Mouse (Mus musculus): ENCODE measurements around the gene Rbm20. TPM values are rescaled to one million over a fixed set of nuclear protein-coding genes. Genes with fewer than 3 reads are reported as not detected.

Gene Rbm20
- polyA plus RNA-seq, 1 experiment from 2014 or later: 0.62 TPM

DNA sequence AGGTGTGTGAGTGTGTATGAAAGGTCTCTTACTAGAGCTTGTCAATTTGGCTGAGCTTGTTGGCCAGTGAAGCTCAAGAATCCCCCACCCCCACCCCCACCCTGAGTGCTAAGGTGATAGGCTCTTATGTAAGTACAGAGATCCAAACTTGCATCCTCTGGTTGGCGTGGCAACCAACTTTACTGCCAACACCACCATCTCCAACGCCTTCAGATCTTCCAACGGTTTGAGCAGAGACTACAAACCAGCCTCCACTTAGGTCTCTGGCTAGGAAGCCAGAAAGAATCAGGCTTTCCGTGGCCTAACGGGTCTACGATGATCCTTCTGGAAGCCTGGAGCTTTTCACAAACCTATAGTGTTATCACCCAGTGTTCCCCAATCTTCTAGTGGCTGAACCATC lies 191.0 kb downstream of the Rbm20 start:
- no peak overlapping the region for H3K4me2 ChIP-seq (ENCODE audit: low read length)
- H3K4me3 ChIP-seq (ENCODE audit: low read depth, low read length): no peak overlapping the region
- H3K9ac ChIP-seq (ENCODE audit: low read length): no peak overlapping the region
- no peaks in the 10 kb centered on the region for H3K4me1 ChIP-seq (replicated peaks; ENCODE audit: control insufficient read depth, insufficient read depth, low read length)
- no peaks in the 10 kb centered on the region for H3K27me3 ChIP-seq (replicated peaks; ENCODE audit: control insufficient read depth, insufficient read depth, low read length)
- no peak overlapping the region for H3K27ac ChIP-seq (ENCODE audit: low read depth)
- DNase-seq (ENCODE audit: low spot score) (no peak), ATAC-seq (replicated peaks; ENCODE audit: low FRiP score, low TSS enrichment, low read depth) (no peak)
- H3K9me3 ChIP-seq (ENCODE audit: control insufficient read depth, low read length): no peaks in the 10 kb centered on the region
- H3K36me3 ChIP-seq (ENCODE audit: control insufficient read depth, insufficient read depth, low read length): no peaks in the 10 kb centered on the region
- WGBS: 85% methylated on average over 6 of the region's 6 CpGs

DNA sequence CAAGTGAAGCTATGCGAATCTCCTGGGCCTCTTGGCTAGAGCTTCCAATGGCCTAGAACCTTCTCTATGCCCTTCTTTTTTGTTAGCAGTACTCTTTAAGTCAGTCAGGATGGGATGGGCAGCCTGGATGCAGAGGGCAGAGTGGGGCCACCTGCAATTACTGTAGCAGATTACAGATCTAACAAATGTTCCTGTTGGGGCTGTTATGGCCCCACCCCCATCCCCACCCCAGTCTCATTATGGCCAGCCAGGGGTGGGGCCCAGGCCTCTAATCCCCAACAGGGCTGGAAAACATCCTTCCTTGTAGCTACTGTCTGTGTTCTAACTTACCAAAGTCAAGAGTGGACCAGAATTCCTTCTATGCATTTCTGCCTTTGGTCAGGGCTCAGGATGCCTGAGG lies 191.7 kb downstream of the Rbm20 start:
- 84% methylated on average over 1 of the region's 1 CpGs for WGBS
- no peak overlapping the region for H3K4me3 ChIP-seq (ENCODE audit: low read depth, low read length)
- H3K4me2 ChIP-seq (ENCODE audit: low read length): no peak overlapping the region
- no peaks in the 10 kb centered on the region for H3K9me3 ChIP-seq (ENCODE audit: control insufficient read depth, low read length)
- H3K36me3 ChIP-seq (ENCODE audit: control insufficient read depth, insufficient read depth, low read length): no peaks in the 10 kb centered on the region
- H3K9ac ChIP-seq (ENCODE audit: low read length): no peak overlapping the region
- 0 out of 2 replicates have a peak, but pooled peaks have one; percentile 37 for ATAC-seq (replicated peaks; ENCODE audit: low FRiP score, low TSS enrichment, low read depth)
- no peaks in the 10 kb centered on the region for H3K27me3 ChIP-seq (replicated peaks; ENCODE audit: control insufficient read depth, insufficient read depth, low read length)
- H3K4me1 ChIP-seq (replicated peaks; ENCODE audit: control insufficient read depth, insufficient read depth, low read length): no peaks in the 10 kb centered on the region
- DNase-seq (ENCODE audit: low spot score): no peak
- H3K27ac ChIP-seq (ENCODE audit: low read depth): no peak overlapping the region

DNA sequence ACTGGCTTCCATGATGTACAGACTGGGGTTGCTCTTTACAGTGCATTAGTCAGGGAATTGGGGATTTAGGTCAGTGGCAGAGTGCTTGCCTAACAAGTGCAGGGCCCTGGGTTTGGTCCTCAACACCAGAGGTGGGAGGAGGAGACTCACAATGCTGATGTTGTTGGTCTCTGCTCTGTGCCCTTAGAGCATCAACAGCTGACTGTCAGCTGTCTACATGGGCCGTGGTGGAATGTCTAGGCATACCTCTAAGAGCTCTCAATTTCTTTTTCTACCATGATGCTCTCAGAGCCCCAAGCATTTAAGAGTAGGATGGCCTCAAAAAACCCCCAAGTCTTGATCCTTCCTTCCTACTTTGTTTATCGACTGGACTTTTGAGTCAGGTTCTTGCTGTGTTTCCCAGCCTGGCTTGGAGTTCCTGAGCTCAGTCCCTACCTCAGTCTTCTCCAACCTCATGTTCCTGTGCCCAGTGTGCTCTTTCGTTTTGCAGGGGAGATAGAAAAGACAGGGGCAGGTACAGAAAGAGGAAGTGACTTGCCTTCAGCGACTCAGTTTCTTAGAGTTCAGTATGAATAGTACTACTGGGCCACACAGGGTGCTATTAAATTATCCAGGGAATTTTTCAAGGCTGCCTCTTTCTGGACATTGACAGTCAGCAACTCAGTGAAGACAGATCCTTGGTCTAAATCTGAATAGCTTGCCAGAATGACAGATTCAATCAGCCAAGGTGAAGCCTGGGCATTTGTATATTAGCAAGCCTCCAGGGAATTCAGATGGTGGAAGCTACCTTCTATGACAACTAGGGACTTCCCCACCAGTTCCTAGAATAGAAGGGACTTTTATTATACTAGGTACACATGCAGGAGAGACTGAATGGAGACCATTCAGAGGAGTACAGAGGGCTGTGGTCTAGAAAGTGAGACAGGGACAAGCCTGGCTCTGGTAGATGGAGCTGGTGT lies 192.6 kb downstream of the Rbm20 start:
- Histone ChIP-seq H3K9ac (ENCODE audit: low read length) (no peak overlapping the region), H3K4me3 (ENCODE audit: low read depth, low read length) (no peak overlapping the region), H3K9me3 (ENCODE audit: control insufficient read depth, low read length) (no peaks in the 10 kb centered on the region), H3K36me3 (ENCODE audit: control insufficient read depth, insufficient read depth, low read length) (no peaks in the 10 kb centered on the region), H3K27ac (ENCODE audit: low read depth) (no peak overlapping the region), H3K4me1 (replicated peaks; ENCODE audit: control insufficient read depth, insufficient read depth, low read length) (no peaks in the 10 kb centered on the region), H3K27me3 (replicated peaks; ENCODE audit: control insufficient read depth, insufficient read depth, low read length) (no peaks in the 10 kb centered on the region), H3K4me2 (ENCODE audit: low read length) (no peak overlapping the region)
- DNase-seq (ENCODE audit: low spot score): no peak
- 73% methylated on average over 4 of the region's 4 CpGs for WGBS
- ATAC-seq (replicated peaks; ENCODE audit: low FRiP score, low TSS enrichment, low read depth): no peak

DNA sequence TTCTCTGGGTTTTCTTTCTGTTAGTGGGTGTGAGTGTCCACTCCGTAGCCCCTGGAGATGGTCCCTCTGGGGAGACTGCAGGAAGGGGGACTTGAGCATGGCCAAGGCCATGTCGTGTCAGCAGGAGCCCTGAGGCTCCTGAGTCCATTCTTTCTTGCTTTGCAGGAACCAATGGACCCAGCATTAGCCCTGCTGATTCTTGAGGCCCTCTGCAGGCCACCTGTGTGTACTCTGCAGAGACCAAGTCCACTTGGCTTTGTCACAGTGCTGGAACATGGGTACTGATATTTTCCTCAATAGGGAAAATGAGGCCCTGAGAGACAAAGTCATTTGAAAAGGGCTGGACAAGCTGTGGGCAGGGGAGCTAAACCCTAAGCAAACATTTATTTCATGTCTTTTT lies 193.5 kb downstream of the Rbm20 start:
- no peak overlapping the region for H3K9ac ChIP-seq (ENCODE audit: low read length)
- no peaks in the 10 kb centered on the region for H3K9me3 ChIP-seq (ENCODE audit: control insufficient read depth, low read length)
- ATAC-seq (replicated peaks; ENCODE audit: low FRiP score, low TSS enrichment, low read depth): no peak

DNA sequence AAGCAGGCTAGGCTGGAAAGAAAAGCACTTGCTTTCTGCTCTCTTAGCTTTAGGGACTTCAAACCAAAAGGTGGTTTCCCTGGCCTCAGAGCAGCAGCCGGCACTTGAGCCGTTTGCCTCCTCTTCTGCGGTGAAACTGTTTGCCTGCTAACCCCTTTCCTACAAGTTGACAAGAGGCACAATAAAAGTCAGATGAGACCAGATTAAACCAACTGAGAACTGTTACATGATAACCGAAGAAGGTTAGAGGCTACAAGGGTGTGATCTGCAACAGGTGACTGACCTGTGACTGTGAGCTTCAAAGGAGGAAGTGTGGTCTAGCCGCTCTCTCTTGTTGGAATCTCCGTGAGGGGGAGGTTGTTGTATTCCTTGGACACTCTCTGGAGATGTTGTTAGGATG lies 194.4 kb downstream of the Rbm20 start:
- Histone ChIP-seq H3K9me3 (ENCODE audit: control insufficient read depth, low read length) (no peaks in the 10 kb centered on the region), H3K27ac (ENCODE audit: low read depth) (no peak overlapping the region), H3K4me3 (ENCODE audit: low read depth, low read length) (no peak overlapping the region), H3K4me1 (replicated peaks; ENCODE audit: control insufficient read depth, insufficient read depth, low read length) (no peaks in the 10 kb centered on the region), H3K4me2 (ENCODE audit: low read length) (no peak overlapping the region), H3K36me3 (ENCODE audit: control insufficient read depth, insufficient read depth, low read length) (no peaks in the 10 kb centered on the region), H3K9ac (ENCODE audit: low read length) (no peak overlapping the region), H3K27me3 (replicated peaks; ENCODE audit: control insufficient read depth, insufficient read depth, low read length) (no peaks in the 10 kb centered on the region)
- DNase-seq (ENCODE audit: low spot score): no peak
- WGBS: 73% methylated on average over 6 of the region's 6 CpGs
- no peak for ATAC-seq (replicated peaks; ENCODE audit: low FRiP score, low TSS enrichment, low read depth)

More for the DNA sequence above, 193.5 kb downstream of the Rbm20 start:
- Histone ChIP-seq H3K27me3 (replicated peaks; ENCODE audit: control insufficient read depth, insufficient read depth, low read length) (no peaks in the 10 kb centered on the region), H3K4me1 (replicated peaks; ENCODE audit: control insufficient read depth, insufficient read depth, low read length) (no peaks in the 10 kb centered on the region), H3K4me3 (ENCODE audit: low read depth, low read length) (no peak overlapping the region), H3K36me3 (ENCODE audit: control insufficient read depth, insufficient read depth, low read length) (no peaks in the 10 kb centered on the region), H3K27ac (ENCODE audit: low read depth) (no peak overlapping the region), H3K4me2 (ENCODE audit: low read length) (no peak overlapping the region)
- DNase-seq (ENCODE audit: low spot score): no peak
- WGBS: 69% methylated on average over 2 of the region's 2 CpGs

DNA sequence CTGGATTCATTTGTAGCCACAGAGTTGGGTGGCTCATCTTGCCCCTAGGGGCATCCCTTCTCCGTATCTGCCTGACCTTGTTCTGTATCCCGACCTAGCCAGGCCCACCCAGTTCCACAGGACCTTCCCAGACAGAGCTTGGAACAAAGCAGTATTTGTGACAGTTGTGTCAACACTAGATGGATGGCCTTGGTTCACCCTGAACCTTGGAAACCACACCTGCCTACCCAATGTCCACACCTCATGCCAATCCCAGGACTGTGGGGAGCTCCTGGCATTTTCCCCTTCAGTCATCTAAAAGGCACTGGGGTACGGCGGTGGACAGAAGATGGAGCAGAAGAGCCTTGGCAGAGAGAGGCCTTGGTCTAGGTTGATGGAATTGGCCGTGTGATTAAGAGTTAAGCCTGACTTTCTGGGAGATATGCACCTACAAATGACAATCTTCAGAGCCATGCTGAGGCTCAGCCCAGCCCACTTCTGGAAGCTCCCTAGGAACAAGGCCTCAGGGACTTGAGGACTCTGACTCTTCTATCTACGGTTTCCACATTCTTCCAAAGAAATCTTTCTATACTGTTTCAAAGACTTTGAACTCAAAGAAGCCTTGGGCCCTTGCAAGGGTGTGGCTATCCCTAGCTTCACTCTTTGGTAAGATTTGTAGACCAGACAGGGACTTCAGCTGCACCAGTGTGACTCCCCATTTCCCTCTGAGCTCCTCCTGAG lies 196.0 kb downstream of the Rbm20 start:
- H3K27me3 ChIP-seq (replicated peaks; ENCODE audit: control insufficient read depth, insufficient read depth, low read length): no peaks in the 10 kb centered on the region
- ATAC-seq (replicated peaks; ENCODE audit: low FRiP score, low TSS enrichment, low read depth): no peak
- H3K9ac ChIP-seq (ENCODE audit: low read length): no peak overlapping the region
- H3K27ac ChIP-seq (ENCODE audit: low read depth): no peak overlapping the region
- H3K4me3 ChIP-seq (ENCODE audit: low read depth, low read length): no peak overlapping the region
- 81% methylated on average over 6 of the region's 6 CpGs for WGBS
- H3K36me3 ChIP-seq (ENCODE audit: control insufficient read depth, insufficient read depth, low read length): no peaks in the 10 kb centered on the region
- no peaks in the 10 kb centered on the region for H3K4me1 ChIP-seq (replicated peaks; ENCODE audit: control insufficient read depth, insufficient read depth, low read length)
- H3K9me3 ChIP-seq (ENCODE audit: control insufficient read depth, low read length): no peaks in the 10 kb centered on the region
- DNase-seq (ENCODE audit: low spot score): no peak
- no peak overlapping the region for H3K4me2 ChIP-seq (ENCODE audit: low read length)

DNA sequence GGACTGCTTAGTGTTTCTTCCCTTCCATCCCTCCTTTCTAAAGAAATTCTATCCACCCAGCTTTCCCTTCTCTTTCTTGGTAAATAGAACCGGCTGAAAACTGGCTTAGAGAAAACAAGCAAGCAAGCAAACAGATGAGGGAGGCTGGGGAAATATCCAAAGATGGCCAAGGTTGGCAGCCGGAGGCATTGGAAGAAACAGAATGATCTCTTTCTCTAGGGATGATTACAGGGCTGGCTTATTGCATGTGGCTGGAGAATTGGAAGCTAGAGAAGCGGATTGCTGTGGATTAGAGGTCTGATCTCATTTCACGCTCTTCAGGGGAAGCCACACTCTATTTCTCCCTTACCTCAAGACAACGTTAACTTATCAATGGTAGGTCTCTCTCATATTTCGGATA lies 198.1 kb downstream of the Rbm20 start:
- Histone ChIP-seq H3K4me3 (ENCODE audit: low read depth, low read length) (no peak overlapping the region), H3K4me2 (ENCODE audit: low read length) (no peak overlapping the region), H3K4me1 (replicated peaks; ENCODE audit: control insufficient read depth, insufficient read depth, low read length) (no peaks in the 10 kb centered on the region), H3K36me3 (ENCODE audit: control insufficient read depth, insufficient read depth, low read length) (no peaks in the 10 kb centered on the region), H3K9me3 (ENCODE audit: control insufficient read depth, low read length) (no peaks in the 10 kb centered on the region), H3K9ac (ENCODE audit: low read length) (no peak overlapping the region), H3K27me3 (replicated peaks; ENCODE audit: control insufficient read depth, insufficient read depth, low read length) (no peaks in the 10 kb centered on the region), H3K27ac (ENCODE audit: low read depth) (no peak overlapping the region)
- WGBS: 78% methylated on average over 6 of the region's 6 CpGs
- ATAC-seq (replicated peaks; ENCODE audit: low FRiP score, low TSS enrichment, low read depth) (no peak), DNase-seq (ENCODE audit: low spot score) (no peak)

DNA sequence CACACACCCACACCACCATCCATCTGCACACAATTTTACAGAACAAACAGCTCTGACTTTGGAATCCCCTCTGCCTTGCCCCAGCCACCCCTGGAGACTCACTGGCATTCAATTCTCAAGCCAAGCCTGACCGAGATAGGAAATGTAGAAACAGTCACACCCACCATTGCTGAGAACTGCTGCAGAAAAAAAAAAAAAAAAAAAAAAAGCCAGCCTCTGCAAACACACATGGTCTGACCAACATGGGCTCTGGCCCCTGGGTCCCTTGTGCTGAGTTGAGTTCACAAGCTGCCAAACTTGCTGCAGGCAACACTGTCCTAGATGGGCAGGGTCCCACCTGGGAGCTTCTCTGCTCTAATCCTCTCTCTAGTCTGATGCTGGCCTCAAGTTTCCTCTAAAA lies 200.7 kb downstream of the Rbm20 start:
- Histone ChIP-seq H3K27me3 (replicated peaks; ENCODE audit: control insufficient read depth, insufficient read depth, low read length) (no peaks in the 10 kb centered on the region), H3K4me1 (replicated peaks; ENCODE audit: control insufficient read depth, insufficient read depth, low read length) (no peaks in the 10 kb centered on the region), H3K4me2 (ENCODE audit: low read length) (no peak overlapping the region), H3K9me3 (ENCODE audit: control insufficient read depth, low read length) (no peaks in the 10 kb centered on the region), H3K4me3 (ENCODE audit: low read depth, low read length) (no peak overlapping the region), H3K9ac (ENCODE audit: low read length) (no peak overlapping the region), H3K27ac (ENCODE audit: low read depth) (no peak overlapping the region), H3K36me3 (ENCODE audit: control insufficient read depth, insufficient read depth, low read length) (no peaks in the 10 kb centered on the region)
- WGBS: 62% methylated on average over 1 of the region's 1 CpGs
- DNase-seq (ENCODE audit: low spot score): no peak
- no peak for ATAC-seq (replicated peaks; ENCODE audit: low FRiP score, low TSS enrichment, low read depth)
